Mouse (Mus musculus): Measurements from ENCODE around the gene Ces2f.
"Not testable (repeated sequence)": the region's sequence is repeated elsewhere in the genome, so short reads cannot be mapped to it uniquely, and the experiment has no call there.

Ces2f gene

GRCm38 (mm10) chr8:104947056-104947455, at the start of gene Ces2f:
TSS of gene Ces2f (plus strand) at chr8:104947356.
- DNase-seq = no peak

GRCm38 (mm10) chr8:104901746-104902145, 45.4 kb upstream of the Ces2f start:
- no peak for DNase-seq

GRCm38 (mm10) chr8:104907111-104907510, 40.0 kb upstream of the Ces2f start:
- DNase-seq = no peak

- DNase-seq = not testable (repeated sequence)
These were observed 38.1 kb upstream of the Ces2f start for GRCm38 (mm10) chr8:104909021-104909420.

GRCm38 (mm10) chr8:104909651-104910050, 37.5 kb upstream of the Ces2f start:
- not testable (repeated sequence) for DNase-seq

- DNase-seq = no peak
These were observed 21.1 kb upstream of the Ces2f start, which contains the start of gene Ces2e for GRCm38 (mm10) chr8:104925972-104926596. TSS of gene Ces2e (plus strand) at chr8:104926260.

GRCm38 (mm10) chr8:104927301-104927700, 19.9 kb upstream of the Ces2f start:
- no peak for DNase-seq

GRCm38 (mm10) chr8:104944665-104945064, 2.5 kb upstream of the Ces2f start:
- no peak for DNase-seq

- DNase-seq = no peak
These were observed 1.9 kb downstream of the Ces2f start for GRCm38 (mm10) chr8:104949031-104949430.

GRCm38 (mm10) chr8:104961537-104961961, 14.4 kb downstream of the Ces2f start, which contains the start of gene Ces2g:
TSS of gene Ces2g (plus strand) at chr8:104961718.
- DNase-seq = peak; percentile 39

- DNase-seq = peak; percentile 65
These were observed 15.2 kb downstream of the Ces2f start for GRCm38 (mm10) chr8:104962229-104962901.

- DNase-seq = peak; percentile 23
These were observed 16.3 kb downstream of the Ces2f start for GRCm38 (mm10) chr8:104963375-104963894.

- DNase-seq = no peak
These were observed 37.0 kb downstream of the Ces2f start for GRCm38 (mm10) chr8:104984126-104984525.

GRCm38 (mm10) chr8:104984942-104985341, 37.8 kb downstream of the Ces2f start:
- no peak for DNase-seq

GRCm38 (mm10) chr8:104998191-104998590, 51.0 kb downstream of the Ces2f start:
- DNase-seq = no peak

- DNase-seq = no peak
These were observed 52.0 kb downstream of the Ces2f start for GRCm38 (mm10) chr8:104999183-104999582.

- DNase-seq = peak; percentile 6
These were observed 53.4 kb downstream of the Ces2f start, which contains the start of gene Ces2h for GRCm38 (mm10) chr8:105000586-105000985. TSS of gene Ces2h (plus strand) at chr8:105000853.

Measured in liver (tissue).